Mouse (Mus musculus): ENCODE data around the gene Gm17660. TPM values are rescaled to one million over a fixed set of nuclear protein-coding genes. Genes with fewer than 3 reads are reported as not detected.

Gm17660 gene
- 0.47 TPM in 1 of 2 replicates, not detected in the other for polyA plus RNA-seq (2015; fragmentation: Nextera tagmentation; extraction: Ambion mirVana)

DNA sequence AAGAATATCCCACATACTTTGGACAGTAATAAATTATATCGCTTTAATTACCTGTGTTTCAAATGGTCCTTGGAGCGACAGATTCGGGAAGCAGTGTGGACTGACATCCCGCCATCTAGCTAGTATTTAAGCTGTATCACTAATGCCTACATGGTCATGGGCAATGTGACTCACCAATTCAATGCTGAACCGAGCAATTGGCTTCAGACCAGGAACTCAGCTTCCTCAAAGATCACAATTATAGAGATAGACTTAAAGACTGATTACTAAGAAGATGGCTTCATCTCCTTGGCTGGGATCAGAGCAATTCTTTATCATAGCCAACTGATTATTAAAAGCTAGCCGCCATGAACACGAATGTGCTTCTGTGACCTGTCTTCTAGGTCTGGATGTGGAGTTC lies at the start of gene Gm17660:
Gene Gm17660 (minus strand): TSS at position 101 of the 400 bp plus-strand sequence.
- H3K27me3 ChIP-seq: no peaks in the 10 kb centered on the region
- H3K4me1 ChIP-seq: no peaks in the 10 kb centered on the region
- no peaks in the 10 kb centered on the region for H3K9me3 ChIP-seq
- H3K27ac ChIP-seq (replicated peaks): no peak within 1 kb of the TSS
- WGBS: 95% methylated on average over 7 of the region's 7 CpGs
- no peak within 1 kb of the TSS for H3K9ac ChIP-seq (replicated peaks)
- H3K4me3 ChIP-seq: no peak within 1 kb of the TSS
- H3K4me2 ChIP-seq (replicated peaks): no peak within 1 kb of the TSS
- no peaks in the 10 kb centered on the region for H3K36me3 ChIP-seq
- no peak for ATAC-seq (replicated peaks)

DNA sequence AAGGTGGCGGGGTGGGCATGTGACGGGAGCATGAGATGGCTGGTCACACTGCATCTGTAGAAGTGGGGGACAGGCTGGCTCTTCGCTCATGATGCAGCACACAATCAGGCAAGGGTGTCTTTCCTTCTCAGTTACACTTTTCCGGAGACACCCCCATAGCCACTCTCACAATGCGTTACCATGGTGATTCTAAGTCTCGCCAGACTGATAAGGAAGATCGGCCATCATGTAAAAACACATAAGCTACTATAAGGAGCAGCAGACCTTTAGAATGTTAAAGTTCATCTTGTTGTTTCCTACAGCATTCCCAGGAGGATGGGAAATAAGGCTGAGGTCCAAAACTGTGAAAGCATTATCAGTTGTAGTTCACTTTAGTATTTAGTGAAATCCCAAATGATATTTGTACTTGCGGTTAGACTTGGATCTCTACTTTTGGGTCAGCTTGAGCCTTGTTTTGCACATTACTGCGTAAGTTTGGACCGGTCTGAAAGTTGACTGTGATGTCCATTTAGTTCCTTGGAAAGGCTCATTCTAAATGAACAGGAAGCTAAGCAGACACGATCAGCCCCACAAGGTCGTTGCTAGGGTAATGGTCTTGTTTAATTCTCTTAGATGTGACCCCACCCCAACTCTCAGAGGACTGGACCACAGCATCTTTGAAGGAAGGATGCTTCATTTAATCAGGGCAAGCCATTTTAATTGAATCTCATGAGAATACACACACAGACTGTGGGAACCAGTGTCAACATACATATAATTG lies 49.3 kb upstream of the Gm17660 start:
- no peak for ATAC-seq (replicated peaks)
- Histone ChIP-seq H3K4me1 (no peaks in the 10 kb centered on the region), H3K27me3 (no peaks in the 10 kb centered on the region), H3K4me3 (no peak overlapping the region), H3K36me3 (no peaks in the 10 kb centered on the region), H3K27ac (replicated peaks) (no peak overlapping the region), H3K9me3 (no peaks in the 10 kb centered on the region), H3K9ac (replicated peaks) (no peak overlapping the region), H3K4me2 (replicated peaks) (no peak overlapping the region)
- 90% methylated on average over 12 of the region's 12 CpGs for WGBS

DNA sequence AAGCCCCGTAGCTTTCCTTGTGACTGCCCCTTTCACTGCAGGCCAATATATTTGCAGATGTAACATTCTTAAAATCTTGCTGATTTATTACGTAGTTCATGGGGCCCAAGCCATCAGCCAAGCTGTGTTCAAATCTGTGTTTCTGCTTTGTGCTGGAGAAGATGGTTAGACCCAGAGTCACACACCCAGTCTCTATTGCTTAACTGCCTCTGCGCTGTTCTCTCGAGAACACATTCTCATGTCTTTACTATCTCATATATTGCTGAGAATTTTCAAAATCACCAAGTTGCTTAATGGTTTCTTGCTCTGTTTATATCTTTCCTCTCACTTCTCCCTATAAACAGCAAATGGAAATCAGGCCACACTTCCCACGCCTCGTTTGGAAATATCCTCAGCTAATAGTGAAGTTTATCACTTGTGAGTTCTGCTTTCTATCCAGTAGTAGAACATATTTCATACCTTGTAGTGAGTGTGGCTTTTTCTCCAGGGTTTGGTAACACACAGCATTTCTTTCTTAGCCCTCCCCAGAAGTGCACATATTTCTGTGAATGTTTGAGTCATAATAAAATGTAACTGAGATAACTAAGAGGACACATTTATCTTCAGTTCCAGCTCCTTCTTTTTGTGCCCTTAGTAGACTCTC lies 46.7 kb upstream of the Gm17660 start:
- no peaks in the 10 kb centered on the region for H3K4me1 ChIP-seq
- no peaks in the 10 kb centered on the region for H3K27me3 ChIP-seq
- H3K4me2 ChIP-seq (replicated peaks): no peak overlapping the region
- no peaks in the 10 kb centered on the region for H3K9me3 ChIP-seq
- H3K9ac ChIP-seq (replicated peaks): no peak overlapping the region
- H3K27ac ChIP-seq (replicated peaks): no peak overlapping the region
- no peaks in the 10 kb centered on the region for H3K36me3 ChIP-seq
- WGBS: 88% methylated on average over 6 of the region's 6 CpGs
- no peak for ATAC-seq (replicated peaks)
- H3K4me3 ChIP-seq: no peak overlapping the region

DNA sequence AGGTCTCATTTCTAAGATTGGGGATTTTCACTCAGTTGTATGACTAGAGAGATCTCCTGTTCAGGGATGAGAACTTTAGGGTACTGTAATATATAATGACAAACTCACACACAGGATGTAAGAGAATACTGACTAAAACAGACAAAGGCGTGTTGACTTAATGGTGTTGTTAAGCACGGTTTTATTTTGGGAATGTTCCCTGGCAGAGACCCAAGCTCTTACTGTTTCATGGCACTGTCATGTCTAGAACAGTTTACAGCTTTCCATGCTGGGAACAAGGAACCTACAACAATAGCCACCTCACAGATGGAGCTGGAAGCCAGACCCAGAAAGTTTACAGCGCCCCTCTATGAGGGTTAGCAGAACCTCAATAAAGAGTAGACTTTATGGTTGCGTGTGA lies 38.5 kb upstream of the Gm17660 start:
- no peak overlapping the region for H3K27ac ChIP-seq (replicated peaks)
- H3K36me3 ChIP-seq: no peaks in the 10 kb centered on the region
- H3K4me2 ChIP-seq (replicated peaks): no peak overlapping the region
- H3K27me3 ChIP-seq: no peaks in the 10 kb centered on the region
- H3K4me3 ChIP-seq: no peak overlapping the region
- no peak for ATAC-seq (replicated peaks)
- no peak overlapping the region for H3K9ac ChIP-seq (replicated peaks)
- H3K4me1 ChIP-seq: peaks cover 37% of the 10 kb centered on the region
- H3K9me3 ChIP-seq: no peaks in the 10 kb centered on the region
- 78% methylated on average over 4 of the region's 4 CpGs for WGBS

DNA sequence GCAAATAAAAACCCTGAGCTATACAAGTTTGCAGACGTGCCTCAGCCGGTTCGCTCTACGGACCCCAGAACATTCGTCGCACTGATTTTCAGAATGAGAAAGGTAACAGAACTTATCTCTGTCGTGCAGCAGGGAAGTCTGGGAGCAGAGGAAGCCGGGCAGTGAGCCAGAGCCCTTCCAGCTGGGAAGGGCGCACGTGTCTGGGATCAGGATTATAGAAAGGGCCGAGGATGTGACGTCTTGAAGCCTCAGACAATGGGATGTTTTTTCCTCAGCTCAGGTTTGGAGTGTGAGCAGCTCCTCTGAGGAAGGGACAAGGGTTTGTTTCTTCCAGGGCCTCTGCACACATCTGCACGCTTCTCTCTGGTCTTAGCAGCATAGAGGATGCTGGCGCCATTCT lies 37.7 kb upstream of the Gm17660 start:
- WGBS: 50% methylated on average over 14 of the region's 14 CpGs
- Histone ChIP-seq H3K27me3 (no peaks in the 10 kb centered on the region), H3K4me1 (peaks cover 44% of the 10 kb centered on the region), H3K4me3 (no peak overlapping the region), H3K4me2 (replicated peaks) (no peak overlapping the region), H3K9me3 (no peaks in the 10 kb centered on the region), H3K36me3 (no peaks in the 10 kb centered on the region), H3K27ac (replicated peaks) (no peak overlapping the region), H3K9ac (replicated peaks) (no peak overlapping the region)
- no peak for ATAC-seq (replicated peaks)

DNA sequence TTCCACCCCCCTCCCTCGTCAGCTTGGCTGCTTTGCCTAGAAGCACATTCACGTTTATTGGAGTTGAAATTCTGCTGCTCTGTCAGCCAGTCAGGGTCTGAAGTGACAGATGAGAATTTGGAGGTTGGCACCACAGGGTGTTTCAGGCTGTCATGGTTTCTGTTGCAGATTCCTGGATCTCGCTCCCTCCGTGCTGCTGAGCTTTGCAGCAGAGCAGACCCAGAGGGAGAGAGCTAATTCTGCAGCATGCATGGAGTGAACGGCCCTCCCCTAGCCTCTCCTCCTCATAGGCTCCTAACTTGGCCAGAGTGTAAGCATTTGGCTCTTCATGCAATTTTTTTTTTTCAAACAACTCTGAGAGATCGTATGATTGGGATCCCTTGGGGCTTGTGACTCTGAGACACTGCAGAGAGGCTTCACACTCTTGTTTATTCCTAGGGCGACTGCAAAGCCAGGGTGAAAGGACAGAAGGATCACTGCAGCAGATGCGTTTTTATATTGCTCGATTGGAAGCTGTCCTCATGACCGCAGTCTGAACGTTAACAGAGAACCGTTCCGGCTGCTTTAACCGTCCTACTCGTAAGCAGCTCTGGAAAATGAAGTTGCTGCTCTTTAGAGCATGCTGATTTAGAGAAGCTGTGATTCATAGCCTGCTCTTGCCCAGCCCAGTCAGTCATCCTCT lies 36.2 kb upstream of the Gm17660 start, which contains the start of gene Sparcl1:
Gene Sparcl1 (minus strand): TSS at position 243 of the 682 bp plus-strand sequence.
- peak; percentile 67 for ATAC-seq (replicated peaks)
- Histone ChIP-seq H3K27ac (replicated peaks) (peak within 1 kb of the TSS; percentile 81), H3K4me3 (peak within 1 kb of the TSS; percentile 23), H3K9me3 (no peaks in the 10 kb centered on the region), H3K9ac (replicated peaks) (peak within 1 kb of the TSS; percentile 26; the same call in 1 of the 2 replicates), H3K4me1 (peaks cover 59% of the 10 kb centered on the region), H3K4me2 (replicated peaks) (peak within 1 kb of the TSS; percentile 36), H3K27me3 (no peaks in the 10 kb centered on the region), H3K36me3 (no peaks in the 10 kb centered on the region)
- 27% methylated on average over 15 of the region's 15 CpGs for WGBS

DNA sequence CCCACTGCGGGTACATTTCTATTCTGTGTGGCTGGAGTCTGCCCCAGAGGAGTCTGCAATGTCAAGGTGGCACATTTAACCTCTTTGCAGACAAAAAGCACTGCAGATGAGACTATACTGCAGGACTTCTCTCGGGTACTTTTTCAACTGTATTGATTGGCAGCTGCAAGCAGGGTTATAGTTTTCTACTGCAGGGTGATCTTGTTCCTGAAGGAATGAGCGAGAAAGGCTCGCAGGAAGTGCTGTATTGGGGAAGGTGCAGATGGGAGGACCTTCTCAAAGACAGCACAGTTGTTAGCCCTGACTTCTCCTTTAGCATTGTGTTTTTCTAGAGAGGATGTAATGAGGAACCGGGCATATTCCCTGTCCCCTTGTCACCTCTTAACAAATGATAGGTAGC lies 35.1 kb upstream of the Gm17660 start:
- peaks cover 67% of the 10 kb centered on the region for H3K4me1 ChIP-seq
- H3K36me3 ChIP-seq: no peaks in the 10 kb centered on the region
- peak overlapping the region; percentile 21 for H3K4me3 ChIP-seq
- ATAC-seq (replicated peaks): no peak
- peak overlapping the region; percentile 81 for H3K27ac ChIP-seq (replicated peaks)
- peak overlapping the region; percentile 18; the same call in 1 of the 2 replicates for H3K9ac ChIP-seq (replicated peaks)
- H3K27me3 ChIP-seq: no peaks in the 10 kb centered on the region
- H3K4me2 ChIP-seq (replicated peaks): peak overlapping the region; percentile 36
- WGBS: 24% methylated on average over 5 of the region's 5 CpGs
- no peaks in the 10 kb centered on the region for H3K9me3 ChIP-seq

DNA sequence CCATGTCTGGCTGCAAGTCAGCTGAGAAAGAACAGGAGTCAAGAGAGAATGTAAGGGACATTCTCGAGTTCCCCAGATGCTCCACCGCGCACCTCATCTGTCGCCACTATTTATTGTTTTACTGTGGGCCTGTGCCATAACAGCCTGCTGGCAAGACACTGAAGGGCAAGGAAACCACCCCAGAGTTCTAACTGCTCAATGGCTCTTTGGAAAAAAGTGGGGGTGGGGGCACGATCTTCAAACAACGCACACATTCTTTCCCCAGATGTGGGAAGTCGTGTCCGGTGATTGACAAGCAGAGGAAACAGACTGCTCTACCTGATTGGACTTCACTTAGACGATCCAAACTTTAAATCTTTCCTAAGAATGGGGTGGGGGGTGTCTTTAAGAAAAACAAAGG lies 34.6 kb upstream of the Gm17660 start:
- Histone ChIP-seq H3K4me3 (peak overlapping the region; percentile 21), H3K4me1 (peaks cover 67% of the 10 kb centered on the region), H3K4me2 (replicated peaks) (peak overlapping the region; percentile 36), H3K9me3 (no peaks in the 10 kb centered on the region), H3K9ac (replicated peaks) (no peak overlapping the region), H3K36me3 (no peaks in the 10 kb centered on the region), H3K27me3 (no peaks in the 10 kb centered on the region), H3K27ac (replicated peaks) (peak overlapping the region; percentile 81; the same call in 1 of the 2 replicates)
- ATAC-seq (replicated peaks): no peak
- WGBS: 14% methylated on average over 9 of the region's 9 CpGs

DNA sequence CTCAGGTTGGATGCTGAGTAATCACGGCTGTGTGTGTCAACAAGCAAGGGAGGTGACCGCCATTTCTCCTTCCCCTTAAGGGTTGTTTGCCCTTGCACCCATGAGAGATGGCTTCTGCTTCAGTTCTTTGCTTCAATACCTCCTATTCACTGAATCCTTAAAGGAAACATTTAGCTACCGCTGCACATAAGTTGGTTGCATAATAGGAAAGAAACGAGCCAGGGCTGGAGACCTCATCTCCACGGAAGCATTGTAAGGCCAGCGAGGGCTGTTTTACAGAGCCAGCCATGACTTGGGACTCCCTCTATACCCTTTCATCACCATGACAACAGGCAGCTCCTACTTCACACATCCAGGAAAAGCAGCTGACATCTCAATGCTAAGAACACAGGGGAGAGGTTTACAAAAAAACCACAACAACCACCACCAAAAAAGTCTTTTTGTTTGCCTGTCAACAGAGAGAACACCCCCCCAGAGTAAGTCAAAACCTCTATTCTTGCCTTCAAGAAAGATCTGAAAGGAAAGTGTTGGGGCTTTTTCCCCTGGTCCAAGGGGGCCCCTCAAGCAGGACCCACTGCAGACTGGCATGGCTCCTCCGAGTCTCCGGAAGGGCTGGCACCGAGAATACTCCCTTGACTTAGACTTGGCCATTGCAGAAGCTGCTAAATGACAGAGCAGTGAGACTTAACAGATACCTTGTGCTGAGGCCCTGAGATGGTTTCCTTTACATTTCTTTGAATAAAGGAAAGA lies 32.9 kb upstream of the Gm17660 start:
- H3K4me1 ChIP-seq: peaks cover 66% of the 10 kb centered on the region
- ATAC-seq (replicated peaks): peak; percentile 84
- 4% methylated on average over 9 of the region's 9 CpGs for WGBS
- H3K27ac ChIP-seq (replicated peaks): peak overlapping the region; percentile 81
- no peaks in the 10 kb centered on the region for H3K9me3 ChIP-seq
- no peaks in the 10 kb centered on the region for H3K27me3 ChIP-seq
- peak overlapping the region; percentile 8; the same call in 1 of the 2 replicates for H3K4me2 ChIP-seq (replicated peaks)
- H3K9ac ChIP-seq (replicated peaks): no peak overlapping the region
- no peak overlapping the region for H3K4me3 ChIP-seq
- H3K36me3 ChIP-seq: no peaks in the 10 kb centered on the region

DNA sequence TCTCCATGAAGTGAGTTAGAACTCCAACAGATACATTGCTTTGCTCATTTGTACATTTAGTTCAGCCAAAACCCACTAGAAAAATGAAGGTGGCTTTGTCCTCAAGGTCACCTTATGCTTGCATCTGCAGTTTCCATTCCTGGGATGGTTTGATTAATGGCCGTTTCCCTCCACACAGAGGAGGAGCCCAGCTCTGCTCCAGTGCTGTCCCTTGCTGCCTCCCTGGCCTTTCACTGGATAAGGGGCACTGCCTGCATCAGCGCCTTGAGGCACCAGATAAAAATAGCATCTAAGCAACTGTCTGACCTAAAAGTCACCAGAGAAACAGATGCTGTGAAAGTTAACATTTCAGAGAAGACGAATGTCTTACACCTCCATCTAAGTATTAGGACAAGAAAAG lies 32.1 kb upstream of the Gm17660 start:
- peak overlapping the region; percentile 81 for H3K27ac ChIP-seq (replicated peaks)
- ATAC-seq (replicated peaks): no peak
- no peak overlapping the region for H3K4me3 ChIP-seq
- H3K27me3 ChIP-seq: no peaks in the 10 kb centered on the region
- H3K4me2 ChIP-seq (replicated peaks): peak overlapping the region; percentile 45
- H3K9ac ChIP-seq (replicated peaks): 0 out of 2 replicates have a peak overlapping the region, but pooled peaks have one; percentile 36
- peaks cover 62% of the 10 kb centered on the region for H3K4me1 ChIP-seq
- H3K36me3 ChIP-seq: no peaks in the 10 kb centered on the region
- H3K9me3 ChIP-seq: no peaks in the 10 kb centered on the region
- WGBS: 46% methylated on average over 3 of the region's 3 CpGs

DNA sequence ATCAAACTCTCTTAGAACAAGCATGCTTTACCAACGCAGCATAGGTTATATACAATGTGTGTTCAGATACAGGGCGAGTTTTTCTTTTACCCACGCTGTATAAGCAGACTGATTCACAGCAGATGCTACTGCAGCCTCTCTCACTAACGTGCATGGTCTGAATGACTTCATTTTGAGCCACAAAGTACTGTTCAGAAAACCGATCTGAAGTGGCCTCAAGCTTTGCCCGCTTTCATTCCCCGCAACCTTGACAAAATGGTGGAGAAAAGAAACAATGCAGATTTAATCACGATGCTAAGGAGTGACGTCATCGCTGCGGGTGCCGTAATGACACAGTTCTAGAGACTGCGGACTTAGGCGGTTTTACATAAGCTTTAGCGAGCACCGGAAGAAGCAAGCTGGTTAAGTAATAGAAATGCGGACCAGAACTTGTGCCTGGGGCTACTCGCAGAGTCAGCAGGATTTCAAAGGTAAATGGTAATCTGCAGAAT lies 31.5 kb upstream of the Gm17660 start:
- Histone ChIP-seq H3K9me3 (no peaks in the 10 kb centered on the region), H3K9ac (replicated peaks) (peak overlapping the region; percentile 36), H3K27me3 (no peaks in the 10 kb centered on the region), H3K36me3 (no peaks in the 10 kb centered on the region), H3K4me1 (peaks cover 60% of the 10 kb centered on the region), H3K27ac (replicated peaks) (peak overlapping the region; percentile 81), H3K4me3 (peak overlapping the region; percentile 28), H3K4me2 (replicated peaks) (peak overlapping the region; percentile 45)
- WGBS: 3% methylated on average over 18 of the region's 18 CpGs
- ATAC-seq (replicated peaks): peak; percentile 42
